Mouse (Mus musculus) lung, postnatal 0 days (tissue): ENCODE data around the gene Kcnq5.

Experiments
- CTCF ChIP-seq: IDR thresholded peaks from 2 replicates; pipeline ENCODE4 v1.5.1; 2016; ENCODE audit warnings: antibody characterized with exemption, mild to moderate bottlenecking
- EP300 ChIP-seq: IDR thresholded peaks from 2 replicates; pipeline ENCODE4 v1.6.1; 2016; ENCODE audit warnings: antibody characterized with exemption, mild to moderate bottlenecking, control low read depth

- TF ChIP-seq CTCF (no peak), EP300 (no peak)
Measured at GRCm38 (mm10) chr1:21622039-21622438, 339.7 kb downstream of the Kcnq5 start.
